Mouse (Mus musculus) cerebellum, adult 11-12 months (tissue): ENCODE measurements around the gene Vps13a.

Experiments
- DNase-seq: peaks from one replicate; pipeline ENCODE4 v3.0.0; 2022

Gene Vps13a

GRCm38 (mm10) chr19:16576790-16577189, 203.9 kb downstream of the Vps13a start:
- DNase-seq, result no peak
